Mouse (Mus musculus) cerebellum, adult 2 months (tissue): ENCODE results near the gene Gdpd1. TPM values are rescaled to one million over a fixed set of nuclear protein-coding genes. Genes with fewer than 3 reads are reported as not detected.
"Not testable (repeated sequence)": the region's sequence is repeated elsewhere in the genome, so short reads cannot be mapped to it uniquely, and the experiment has no call there.

Experiments used
- DNase-seq, 2 experiments: peaks; one replicate each; pipeline ENCODE4 v3.0.0; 2021
- H3K27ac ChIP-seq: fragments of 200-500 bp; 2 replicates; pipeline ENCODE4 v1.5.1; 2012; ENCODE audit warnings: low read length, control low read depth, inconsistent platforms; ENCODE audit not compliant: insufficient read depth
- H3K27me3 ChIP-seq: fragments of 200-500 bp; 2 replicates; pipeline ENCODE4 v1.6.1; 2012; ENCODE audit warnings: inconsistent platforms, mild to moderate bottlenecking, low read length, moderate library complexity; ENCODE audit not compliant: control insufficient read depth, insufficient read depth
- H3K4me1 ChIP-seq: fragments of 200-500 bp; 2 replicates; pipeline ENCODE4 v1.6.1; 2011; ENCODE audit warnings: low read length; ENCODE audit not compliant: control insufficient read depth, insufficient read depth
- H3K4me3 ChIP-seq: fragments of 200-500 bp; replicated peaks from 2 replicates; pipeline ENCODE3; 2011; ENCODE audit warnings: mild to moderate bottlenecking, low read depth, low read length, control low read depth; ENCODE audit not compliant: insufficient read depth
- CTCF ChIP-seq: fragments of 200-500 bp; IDR thresholded peaks from 2 replicates; pipeline ENCODE4 v1.5.1; 2011; ENCODE audit warnings: low read depth, mild to moderate bottlenecking, control low read depth, low read length, moderate library complexity, borderline replicate concordance; ENCODE audit not compliant: insufficient read depth
- POLR2A ChIP-seq: fragments of 200-500 bp; IDR thresholded peaks from 2 replicates; pipeline ENCODE4 v1.6.1; 2011; ENCODE audit warnings: low read length, control low read depth, borderline replicate concordance; ENCODE audit not compliant: insufficient read depth
- WGBS: fragments of 180-500 bp; shearing (Covaris S2); methylation state at CpG from one replicate; pipeline ENCODE4 v1.1.7; 2018; 5-methylcytosine and 5-hydroxymethylcytosine counted together
- polyA plus RNA-seq: library from polyadenylated mRNA; depleted of rRNA; stranded (reverse); fragments of >200 nt; gene quantifications from 2 replicates; pipeline ENCODE4 v1.2.3, GENCODE M21; 2012

Gene Gdpd1
- polyA plus RNA-seq, 1 experiment: 41.2 TPM

DNA sequence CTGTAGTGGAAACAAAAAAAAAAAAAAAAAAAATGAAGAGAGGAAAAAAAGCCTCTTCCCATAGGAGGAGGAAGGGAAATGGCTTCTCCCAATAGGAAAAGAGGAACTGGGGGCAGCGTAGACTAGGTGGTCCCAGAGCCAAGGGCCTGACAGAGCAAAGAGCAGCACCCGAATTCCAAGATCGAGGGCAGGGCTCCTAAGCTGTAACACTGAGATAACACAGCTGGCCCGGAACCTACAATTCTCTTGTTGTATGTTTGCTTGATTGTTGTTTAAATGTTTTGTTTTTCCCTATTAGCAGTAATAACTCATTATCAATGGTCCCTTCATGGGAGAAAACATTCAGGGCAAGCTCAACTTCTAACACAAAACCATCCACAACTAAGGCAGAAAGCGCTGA is 26.9 kb downstream of the Gdpd1 start:
- no peak overlapping the region for H3K27ac ChIP-seq
- TF ChIP-seq POLR2A (no peak), CTCF (no peak)
- no peak overlapping the region for H3K4me3 ChIP-seq
- WGBS: 93% methylated on average over 5 of the region's 5 CpGs
- no peaks in the 10 kb centered on the region for H3K27me3 ChIP-seq
- no peak for DNase-seq
- H3K4me1 ChIP-seq: no peaks in the 10 kb centered on the region

DNA sequence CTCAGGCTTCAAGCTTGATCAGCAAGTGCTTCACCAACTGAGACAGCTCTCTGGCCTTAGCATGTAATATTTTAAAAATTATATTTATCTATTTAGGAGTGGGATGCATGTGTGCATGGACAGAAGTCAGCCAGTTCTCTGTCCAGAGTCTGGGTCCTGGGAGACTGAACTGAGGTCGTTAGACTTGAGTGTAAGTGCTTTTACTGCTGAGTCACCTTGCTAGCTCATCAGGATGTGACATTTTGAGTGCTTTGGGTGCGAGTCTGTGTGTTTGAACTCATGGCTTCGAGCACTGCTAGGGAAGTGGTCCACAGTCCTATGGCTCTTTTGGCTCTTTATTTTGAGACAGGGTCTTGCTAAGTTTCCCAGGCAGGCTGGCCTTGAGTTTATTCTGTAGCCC is 30.8 kb downstream of the Gdpd1 start:
- DNase-seq: no peak
- no peak overlapping the region for H3K27ac ChIP-seq
- no peaks in the 10 kb centered on the region for H3K27me3 ChIP-seq
- 91% methylated on average over 3 of the region's 3 CpGs for WGBS
- no peak for TF ChIP-seq POLR2A
- TF ChIP-seq CTCF: no peak
- H3K4me3 ChIP-seq: no peak overlapping the region
- no peaks in the 10 kb centered on the region for H3K4me1 ChIP-seq

DNA sequence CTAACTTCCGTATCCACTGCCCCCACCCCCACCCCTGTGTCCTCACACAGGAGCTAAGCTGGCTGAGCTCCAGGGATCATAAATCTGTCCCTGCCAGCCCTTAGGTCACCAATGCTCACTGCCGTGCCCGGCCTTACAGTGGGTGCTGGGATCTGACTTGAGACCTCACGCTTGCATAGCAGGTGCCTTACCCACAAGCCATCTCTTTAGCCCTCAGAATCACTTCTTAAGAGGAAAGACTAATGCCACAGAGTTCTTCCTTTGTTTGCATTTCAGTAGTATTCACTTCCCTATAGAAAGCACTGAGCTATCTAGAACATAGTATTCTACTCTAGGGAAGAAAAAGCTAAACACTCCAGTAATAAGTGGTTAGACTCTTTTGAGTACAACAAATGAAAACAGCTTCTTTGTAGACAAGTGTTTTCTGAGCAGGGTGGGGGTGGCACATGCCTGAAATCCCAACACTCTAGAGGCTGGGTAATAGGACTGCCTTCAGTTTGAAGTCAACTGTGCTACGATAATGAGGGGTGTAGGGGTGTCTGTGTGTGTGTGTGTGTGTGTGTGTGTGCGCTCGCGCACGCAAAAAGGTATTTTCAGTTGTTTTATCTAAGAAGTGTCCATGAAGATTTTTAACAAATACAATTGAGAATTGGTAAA is 34.4 kb downstream of the Gdpd1 start:
- H3K27ac ChIP-seq: no peak overlapping the region
- H3K4me3 ChIP-seq: no peak overlapping the region
- no peaks in the 10 kb centered on the region for H3K27me3 ChIP-seq
- TF ChIP-seq CTCF (no peak), POLR2A (no peak)
- H3K4me1 ChIP-seq: no peaks in the 10 kb centered on the region
- no peak for DNase-seq
- WGBS: 78% methylated on average over 9 of the region's 9 CpGs

DNA sequence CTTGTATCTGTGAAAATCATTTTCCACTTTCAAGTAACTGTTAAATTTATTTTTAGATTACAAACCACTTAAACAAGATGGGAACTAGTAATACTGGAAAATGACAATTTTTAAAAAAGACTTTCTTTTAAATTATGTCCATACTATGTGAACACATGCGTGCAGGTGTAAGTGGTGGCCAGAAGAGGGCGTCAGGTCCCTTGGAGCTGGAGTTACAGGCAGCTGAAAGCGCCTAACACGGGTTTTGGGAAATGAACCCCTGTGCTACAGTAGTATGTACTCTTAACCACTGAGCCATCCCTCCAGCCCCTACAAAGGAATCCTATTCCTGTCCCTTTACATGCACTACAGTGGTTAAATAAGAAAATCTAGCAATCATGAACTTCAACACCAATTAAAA is 37.7 kb downstream of the Gdpd1 start:
- WGBS: 70% methylated on average over 4 of the region's 4 CpGs
- H3K4me3 ChIP-seq: no peak overlapping the region

DNA sequence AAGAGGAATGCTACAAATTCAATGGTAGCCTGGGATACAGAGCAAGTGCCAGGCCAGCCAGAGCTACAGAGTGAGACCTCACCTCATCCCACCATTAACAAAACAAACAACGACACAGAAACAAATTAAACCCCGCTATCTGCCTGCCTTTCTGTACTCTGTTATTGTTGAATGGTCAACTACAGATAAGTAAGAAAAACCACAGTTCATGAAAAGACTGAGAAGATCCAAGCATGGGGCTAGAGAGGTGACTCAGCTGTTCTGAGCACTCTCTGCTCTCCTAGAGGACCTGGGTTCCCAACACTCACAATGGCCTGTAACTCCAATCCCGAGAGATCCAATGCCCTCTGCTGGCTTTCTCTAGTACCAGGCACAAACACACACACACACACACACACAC is 45.6 kb downstream of the Gdpd1 start:
- DNase-seq: no peak
- Histone ChIP-seq H3K27me3 (no peaks in the 10 kb centered on the region), H3K4me1 (no peaks in the 10 kb centered on the region; the same call in 1 of the 2 replicates), H3K27ac (no peak overlapping the region), H3K4me3 (no peak overlapping the region)
- TF ChIP-seq POLR2A: no peak
- WGBS: 89% methylated on average over 3 of the region's 3 CpGs

More for the DNA sequence above, 37.7 kb downstream of the Gdpd1 start:
- no peak for DNase-seq
- H3K4me1 ChIP-seq: no peaks in the 10 kb centered on the region
- TF ChIP-seq POLR2A (no peak), CTCF (no peak)
- H3K27ac ChIP-seq: no peak overlapping the region
- H3K27me3 ChIP-seq: no peaks in the 10 kb centered on the region

DNA sequence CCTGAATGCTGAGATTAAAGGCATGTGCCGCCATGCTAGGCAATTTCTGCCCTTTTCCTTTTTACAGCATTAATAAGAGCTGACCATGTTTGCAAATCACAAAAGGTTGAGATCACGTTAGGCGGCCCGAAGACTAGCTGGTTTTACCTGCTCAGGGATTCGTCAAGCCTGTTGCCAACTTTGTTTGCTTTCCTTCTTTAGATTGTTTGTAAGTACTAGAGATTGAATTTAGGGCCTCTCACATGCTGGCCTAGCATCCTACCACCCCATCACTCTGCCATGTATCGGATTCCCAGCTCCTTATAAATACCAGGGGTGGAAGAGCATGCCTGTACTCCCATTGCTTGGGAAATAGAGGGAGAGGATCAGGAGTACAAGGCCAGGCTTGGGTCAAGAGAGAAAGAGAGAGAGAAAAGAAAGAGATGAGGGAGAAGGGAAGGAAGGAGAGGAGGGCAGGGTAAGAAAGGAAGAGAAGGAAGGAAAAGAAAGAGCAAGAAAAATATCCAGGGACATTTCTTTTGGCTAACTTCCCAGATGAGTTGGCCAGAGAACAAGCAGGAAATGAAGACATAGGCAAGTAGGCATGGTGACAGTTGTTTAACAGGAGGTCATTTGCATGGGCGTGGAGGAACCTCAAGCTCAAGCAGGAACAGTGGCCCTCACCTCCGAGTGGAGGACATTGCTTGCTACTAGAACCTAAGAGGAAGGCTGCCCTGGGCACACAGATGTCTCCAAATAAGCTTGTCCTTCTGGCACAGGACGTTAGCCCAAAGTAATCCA is 47.6 kb downstream of the Gdpd1 start:
- 63% methylated on average over 9 of the region's 9 CpGs for WGBS
- Histone ChIP-seq H3K4me1 (no peaks in the 10 kb centered on the region; the same call in 1 of the 2 replicates), H3K27me3 (no peaks in the 10 kb centered on the region), H3K27ac (no peak overlapping the region), H3K4me3 (no peak overlapping the region)
- DNase-seq: no peak
- TF ChIP-seq CTCF (no peak), POLR2A (no peak)

DNA sequence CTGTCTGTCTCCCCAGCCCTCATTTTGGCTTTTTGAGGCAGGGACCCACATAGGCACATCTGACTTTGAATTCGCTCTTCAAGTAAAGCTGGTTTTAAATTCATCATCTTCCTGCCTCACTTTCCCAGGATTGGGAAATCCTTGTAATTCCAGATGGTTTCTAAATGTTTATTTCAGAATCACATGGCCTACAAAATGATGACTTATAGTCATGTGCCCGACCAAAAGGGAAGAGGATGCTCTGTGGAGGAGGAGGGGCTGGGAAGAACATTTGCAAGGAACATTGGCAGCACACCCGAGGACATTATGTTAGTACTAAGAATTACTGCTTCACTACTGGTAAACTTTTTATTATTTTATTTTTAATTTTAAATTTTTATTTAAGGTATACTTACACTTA is 48.5 kb downstream of the Gdpd1 start:
- WGBS: 67% methylated on average over 3 of the region's 3 CpGs
- no peaks in the 10 kb centered on the region; the same call in 1 of the 2 replicates for H3K4me1 ChIP-seq
- no peak overlapping the region for H3K4me3 ChIP-seq
- no peaks in the 10 kb centered on the region for H3K27me3 ChIP-seq
- no peak overlapping the region for H3K27ac ChIP-seq
- TF ChIP-seq CTCF (no peak), POLR2A (no peak)
- no peak for DNase-seq

DNA sequence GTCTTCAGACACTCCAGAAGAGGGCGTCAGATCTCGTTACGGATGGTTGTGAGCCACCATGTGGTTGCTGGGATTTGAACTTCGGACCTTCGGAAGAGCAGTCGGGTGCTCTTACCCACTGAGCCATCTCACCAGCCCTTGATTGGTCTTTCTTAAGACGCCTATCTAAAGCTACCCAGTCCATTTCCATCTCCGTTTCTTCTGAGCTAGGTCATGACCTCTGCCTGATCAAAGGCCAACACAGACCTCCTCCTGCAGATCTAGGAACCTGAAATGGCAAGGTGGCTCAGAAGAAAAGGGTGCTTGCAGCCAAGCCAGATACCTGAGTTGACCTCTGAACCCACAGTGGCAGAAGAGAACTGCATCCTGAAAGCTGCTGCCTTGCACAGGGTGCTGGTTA is 50.6 kb downstream of the Gdpd1 start:
- DNase-seq, H3K4me1 ChIP-seq, H3K4me3 ChIP-seq, H3K27me3 ChIP-seq, H3K27ac ChIP-seq: not testable (repeated sequence)
- 68% methylated on average over 8 of the region's 8 CpGs for WGBS
